In the genomic region with DNA sequence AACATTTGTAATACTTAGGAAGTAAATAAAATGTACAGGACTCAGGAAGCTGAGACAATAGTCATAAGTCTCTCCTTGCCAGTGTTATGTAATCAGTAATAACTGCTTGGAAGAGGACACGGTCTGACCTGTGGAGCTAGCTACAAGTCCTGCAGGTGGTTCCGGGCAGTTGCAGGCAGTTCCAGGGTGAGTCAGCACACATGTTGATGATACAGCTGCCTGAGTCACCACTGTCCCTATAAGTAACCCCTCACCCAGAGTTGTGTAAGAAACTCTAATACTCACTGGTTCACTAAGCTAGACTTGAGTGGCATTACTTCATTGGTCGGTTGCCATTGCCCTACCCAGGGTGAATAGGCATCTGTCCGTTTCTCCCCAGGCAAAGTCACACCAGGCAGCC, we compare ENCODE assay signal across 24 mouse cellular contexts. TPM values are rescaled to one million over a fixed set of nuclear protein-coding genes. Genes with fewer than 3 reads are reported as not detected.
A peak's percentile ranks its signal among the peaks of the same experiment; 100 is the strongest.
DNase-seq lines count a peak whose midpoint lies in the region; ATAC-seq and TF ChIP-seq lines count a peak whose summit lies in the region.
"Had no signal": no experiment of that assay in that cellular context is flagged by ENCODE, and none has a peak within 500 bp of the region (broad histone marks: within the 10 kb centered on the region; RNA-seq: fewer than 3 reads in every experiment).

No protein-coding gene starts in this region.

- H3K27ac ChIP-seq in intestine, postnatal 0 days (ENCODE audit: low read depth, low read length) = no peak overlapping the region
- H3K27ac ChIP-seq: embryonic facial prominence, embryonic 12.5 days; forebrain, embryonic 12.5 days; heart, embryonic 15.5 days; hindbrain, embryonic 15.5 days; kidney, postnatal 0 days; limb, embryonic 10.5 days; liver, embryonic 15.5 days; lung, embryonic 15.5 days; midbrain, embryonic 10.5 days had no signal

- no peak for TF ChIP-seq CTCF in intestine, postnatal 0 days (IDR thresholded peaks at IDR 0.05; ENCODE audit: low read depth)

- H3K4me2 ChIP-seq in intestine, postnatal 0 days (replicated peaks; ENCODE audit: low read depth) = no peak overlapping the region
- H3K4me2 ChIP-seq: embryonic facial prominence, embryonic 12.5 days; forebrain, embryonic 12.5 days; heart, embryonic 15.5 days; hindbrain, embryonic 15.5 days; liver, embryonic 15.5 days; lung, embryonic 15.5 days had no signal

- 0 out of 2 replicates have a peak, but pooled peaks cover 4% of the 10 kb centered on the region for H3K9me3 ChIP-seq in intestine, postnatal 0 days (ENCODE audit: control insufficient read depth)
- H3K9me3 ChIP-seq: forebrain, embryonic 12.5 days; heart, embryonic 15.5 days; hindbrain, embryonic 15.5 days; limb, embryonic 10.5 days; lung, embryonic 15.5 days had no signal

- whole genome bisulfite sequencing in intestine, postnatal 0 days = 55% methylated on average over 4 of the region's 4 CpGs

- intact Hi-C loops in left cerebral cortex, postnatal 36 days (cut with DNase I) = no loop called here
- intact Hi-C loops in gastrocnemius, postnatal 14 days (cut with DNase I; ENCODE audit: low total_unique reads) = no loop called here

- H3K27me3 ChIP-seq in intestine, postnatal 0 days (replicated peaks; ENCODE audit: control insufficient read depth, insufficient read depth, low read length) = no peaks in the 10 kb centered on the region
- H3K27me3 ChIP-seq: embryonic facial prominence, embryonic 12.5 days; forebrain, embryonic 12.5 days; heart, embryonic 15.5 days; hindbrain, embryonic 15.5 days; liver, embryonic 15.5 days; lung, embryonic 15.5 days had no signal

- peak; percentile 86 for ATAC-seq in intestine, postnatal 0 days

- H3K4me3 ChIP-seq in intestine, postnatal 0 days (ENCODE audit: low read depth, low read length) = no peak overlapping the region
- H3K4me3 ChIP-seq: embryonic facial prominence, embryonic 12.5 days; forebrain, embryonic 12.5 days; heart, embryonic 15.5 days; hindbrain, embryonic 15.5 days; limb, embryonic 10.5 days; liver, embryonic 15.5 days; lung, embryonic 15.5 days; midbrain, embryonic 10.5 days had no signal

- no peaks in the 10 kb centered on the region for H3K36me3 ChIP-seq in intestine, postnatal 0 days (ENCODE audit: control insufficient read depth, insufficient read depth)
- H3K36me3 ChIP-seq: embryonic facial prominence, embryonic 12.5 days; forebrain, embryonic 12.5 days; heart, embryonic 15.5 days; hindbrain, embryonic 15.5 days; limb, embryonic 10.5 days; liver, embryonic 15.5 days; lung, embryonic 15.5 days; midbrain, embryonic 10.5 days had no signal

- DNase-seq in adrenal gland, postnatal 36 days = peak; percentile 15 to 17
- DNase-seq in adrenal gland, adult 18-20 months (ENCODE audit: low spot score in 2 of 2) = no peak
- DNase-seq in 3T3-L1 (ENCODE audit: low read depth, low spot score) (peak; percentile 66), MN1 (ENCODE audit: low spot score) (peak; percentile 50)
- DNase-seq in left cerebral cortex, postnatal 36 days (ENCODE audit: low spot score in 2 of 2) = no peak
- DNase-seq in gastrocnemius, postnatal 14 days = no peak
- DNase-seq in kidney, adult 11 months = no peak
- DNase-seq: cerebellum, adult 11-12 months; cerebellum, postnatal 14 days; heart, postnatal 4 days; kidney, adult 18-20 months; layer of hippocampus, adult 9-11 months; liver; lung, postnatal 36 days had no signal

- no peak overlapping the region for H3K9ac ChIP-seq in intestine, postnatal 0 days (ENCODE audit: low read depth, low read length)
- H3K9ac ChIP-seq: embryonic facial prominence, embryonic 12.5 days; forebrain, embryonic 12.5 days; heart, embryonic 15.5 days; hindbrain, embryonic 15.5 days; liver, embryonic 15.5 days; lung, embryonic 15.5 days had no signal

- no peaks in the 10 kb centered on the region for H3K4me1 ChIP-seq in intestine, postnatal 0 days (replicated peaks; ENCODE audit: control insufficient read depth, insufficient read depth, low read length)
- H3K4me1 ChIP-seq: embryonic facial prominence, embryonic 12.5 days; forebrain, embryonic 12.5 days; hindbrain, embryonic 15.5 days; liver, embryonic 15.5 days; lung, embryonic 15.5 days; midbrain, embryonic 10.5 days had no signal

RNA-seq across cellular contexts. Expression of gene Siah2, which starts 21.0 kb away (rescaled TPM):
- total RNA-seq in adrenal gland, postnatal 36 days (2021) = 10 to 100 TPM; 29.5 to 30.1 TPM
- 10 to 100 TPM; 19.8 to 29.9 TPM for total RNA-seq in adrenal gland, adult 18-20 months (2021)
- 4.6 and 5.3 TPM in 2 replicates for polyA plus RNA-seq in intestine, postnatal 0 days (2015; fragmentation: Nextera tagmentation; extraction: Ambion mirVana)
- 10 to 100 TPM; 16.5 to 22.6 TPM for total RNA-seq in left cerebral cortex, postnatal 36 days (2021)
- total RNA-seq in gastrocnemius, postnatal 14 days (2021) = 10 to 100 TPM in 1 of 2 experiments, 1 to 10 TPM in 1; 7.0 to 10.1 TPM

Comparison
In these comparisons a context has a peak if more than half of its experiments do, and no peak if none do; other contexts are left out.
1. DNase-seq: peak in adrenal gland, postnatal 36 days (2 of 2), 3T3-L1 (single experiment) and MN1 (single experiment); none in adrenal gland, adult 18-20 months (0 of 2), left cerebral cortex, postnatal 36 days (0 of 2), gastrocnemius, postnatal 14 days (single experiment) and kidney, adult 11 months (single experiment).